ENCODE assay signal across 9 mouse cellular contexts in genomic region chr15:78416937-78417336, GRCm38 (mm10). TPM values are rescaled to one million over a fixed set of nuclear protein-coding genes. Genes with fewer than 3 reads are reported as not detected.
DNase-seq lines count a peak whose midpoint lies in the region; ATAC-seq and TF ChIP-seq lines count a peak whose summit lies in the region.
"Had no signal": no experiment of that assay in that cellular context is flagged by ENCODE, and none has a peak within 500 bp of the region (broad histone marks: within the 10 kb centered on the region; RNA-seq: fewer than 3 reads in every experiment).

No protein-coding gene starts in this region.

- peak overlapping the region; percentile 77; the same call in 1 of the 2 replicates for H3K27ac ChIP-seq in kidney, postnatal 0 days
- peak overlapping the region; percentile 95 for H3K27ac ChIP-seq in lung, embryonic 16.5 days (ENCODE audit: low read length)

- H3K36me3 ChIP-seq in kidney, postnatal 0 days (ENCODE audit: insufficient read depth, low read length) = no peaks in the 10 kb centered on the region
- 0 out of 2 replicates have a peak, but pooled peaks cover 3% of the 10 kb centered on the region for H3K36me3 ChIP-seq in lung, embryonic 16.5 days (ENCODE audit: control insufficient read depth, insufficient read depth, low read length)

- H3K9me3 ChIP-seq in kidney, postnatal 0 days (replicated peaks; ENCODE audit: low read length) = no peaks in the 10 kb centered on the region
- no peaks in the 10 kb centered on the region for H3K9me3 ChIP-seq in lung, embryonic 16.5 days (ENCODE audit: control insufficient read depth, low read length)

- no peak overlapping the region for H3K4me2 ChIP-seq in kidney, postnatal 0 days (ENCODE audit: low read length)
- peak overlapping the region; percentile 32 for H3K4me2 ChIP-seq in lung, embryonic 16.5 days (ENCODE audit: low read depth, low read length)

- no peak overlapping the region for H3K9ac ChIP-seq in kidney, postnatal 0 days (ENCODE audit: low read depth, low read length)
- H3K9ac ChIP-seq in lung, embryonic 16.5 days (ENCODE audit: low read length) = peak overlapping the region; percentile 61

- no peak overlapping the region for H3K4me3 ChIP-seq in kidney, postnatal 0 days (replicated peaks; ENCODE audit: low read depth, low read length)
- H3K4me3 ChIP-seq in lung, embryonic 16.5 days (ENCODE audit: low read length) = no peak overlapping the region

- peak; percentile 69 for DNase-seq in urinary bladder, postnatal 14 days (ENCODE audit: low spot score)
- no peak for DNase-seq in urinary bladder, postnatal 10 days (ENCODE audit: low spot score)
- DNase-seq in kidney, postnatal 0 days (ENCODE audit: low spot score) = peak; percentile 87
- no peak for DNase-seq in spleen, postnatal 4 days (ENCODE audit: low spot score in 2 of 2)
- DNase-seq in heart, postnatal 4 days = no peak
- no peak for DNase-seq in left cerebral cortex, adult 18-20 months (ENCODE audit: low spot score in 2 of 2)
- DNase-seq: thymus, postnatal 36 days had no signal

- H3K27me3 ChIP-seq in kidney, postnatal 0 days (ENCODE audit: insufficient read depth, low read length) = no peaks in the 10 kb centered on the region; the same call in 1 of the 2 replicates
- H3K27me3 ChIP-seq in lung, embryonic 16.5 days (ENCODE audit: control insufficient read depth, insufficient read depth, low read depth, low read length) = no peaks in the 10 kb centered on the region

- ATAC-seq in kidney, postnatal 0 days (replicated peaks; ENCODE audit: low FRiP score, low read depth) = peak; percentile 92
- ATAC-seq in lung, embryonic 16.5 days (ENCODE audit: low read depth) = peak; percentile 79

- TF ChIP-seq CTCF in kidney, postnatal 0 days (IDR thresholded peaks at IDR 0.05; ENCODE audit: low read depth) = no peak

- WGBS in kidney, postnatal 0 days = 14% methylated on average over 4 of the region's 4 CpGs
- 24% methylated on average over 4 of the region's 4 CpGs for WGBS in lung, embryonic 16.5 days

- peaks cover 10% of the 10 kb centered on the region for H3K4me1 ChIP-seq in kidney, postnatal 0 days (replicated peaks; ENCODE audit: insufficient read depth, low read length)
- peaks cover 13% of the 10 kb centered on the region for H3K4me1 ChIP-seq in lung, embryonic 16.5 days (replicated peaks; ENCODE audit: control insufficient read depth, insufficient read depth, low read length)

RNA-seq across cellular contexts. Expression of gene Mpst, which starts 10.7 kb away (rescaled TPM):
- 3.0 and 4.6 TPM in 2 replicates for polyA plus RNA-seq in kidney, postnatal 0 days (2015; fragmentation: Nextera tagmentation; extraction: Ambion mirVana)
- 5.0 and 5.5 TPM in 2 replicates for polyA plus RNA-seq in lung, embryonic 16.5 days (2015; fragmentation: Nextera tagmentation; extraction: Ambion mirVana)
- 10 to 100 TPM; 21.9 to 24.9 TPM for total RNA-seq in heart, postnatal 4 days (2021)
- total RNA-seq in left cerebral cortex, adult 18-20 months (2021) = 10 to 100 TPM; 28.4 to 33.0 TPM

RNA-seq across cellular contexts. Expression of gene Tst, which starts 11.2 kb away (rescaled TPM):
- polyA plus RNA-seq in kidney, postnatal 0 days (2015; fragmentation: Nextera tagmentation; extraction: Ambion mirVana) = 128 and 131 TPM in 2 replicates
- 129 and 160 TPM in 2 replicates for polyA plus RNA-seq in lung, embryonic 16.5 days (2015; fragmentation: Nextera tagmentation; extraction: Ambion mirVana)
- 10 to 100 TPM; 16.9 to 20.1 TPM for total RNA-seq in heart, postnatal 4 days (2021)
- total RNA-seq in left cerebral cortex, adult 18-20 months (2021) = 10 to 100 TPM; 31.6 to 33.8 TPM

RNA-seq across cellular contexts. Expression of gene Kctd17, which starts 11.4 kb away (rescaled TPM):
- 44.8 and 47.8 TPM in 2 replicates for polyA plus RNA-seq in kidney, postnatal 0 days (2015; fragmentation: Nextera tagmentation; extraction: Ambion mirVana)
- polyA plus RNA-seq in lung, embryonic 16.5 days (2015; fragmentation: Nextera tagmentation; extraction: Ambion mirVana) = 32.1 and 37.0 TPM in 2 replicates
- 10 to 100 TPM; 72.0 to 74.8 TPM for total RNA-seq in heart, postnatal 4 days (2021)
- total RNA-seq in left cerebral cortex, adult 18-20 months (2021) = 100 to 1,000 TPM; 313 to 338 TPM

RNA-seq across cellular contexts. Expression of gene Tex33, which starts 21.2 kb away (rescaled TPM):
- polyA plus RNA-seq in kidney, postnatal 0 days (2015; fragmentation: Nextera tagmentation; extraction: Ambion mirVana) = not detected in 2 replicates
- not detected in 2 replicates for polyA plus RNA-seq in lung, embryonic 16.5 days (2015; fragmentation: Nextera tagmentation; extraction: Ambion mirVana)
- not detected for total RNA-seq in heart, postnatal 4 days (2021)
- not detected for total RNA-seq in left cerebral cortex, adult 18-20 months (2021)
- total RNA-seq: megakaryocyte progenitor cell, adult 5-6 weeks had no signal

RNA-seq across cellular contexts. Expression of gene Tmprss6, which starts 51.5 kb away (rescaled TPM):
- polyA plus RNA-seq in kidney, postnatal 0 days (2015; fragmentation: Nextera tagmentation; extraction: Ambion mirVana) = 0.10 and 0.24 TPM in 2 replicates
- polyA plus RNA-seq in lung, embryonic 16.5 days (2015; fragmentation: Nextera tagmentation; extraction: Ambion mirVana) = 0.14 and 0.74 TPM in 2 replicates
- total RNA-seq in heart, postnatal 4 days (2021) = not detected
- 1 to 10 TPM in 1 of 2 experiments, under 1 TPM in 1; 0.23 to 1.4 TPM for total RNA-seq in left cerebral cortex, adult 18-20 months (2021)
- total RNA-seq: megakaryocyte progenitor cell, adult 5-6 weeks had no signal

Comparison
In these comparisons a context has a peak if more than half of its experiments do, and no peak if none do; other contexts are left out.
1. DNase-seq: peak in urinary bladder, postnatal 14 days (single experiment) and kidney, postnatal 0 days (single experiment); none in urinary bladder, postnatal 10 days (single experiment), spleen, postnatal 4 days (0 of 2), heart, postnatal 4 days (single experiment) and left cerebral cortex, adult 18-20 months (0 of 2).
2. RNA of gene Kctd17, which starts 11.4 kb away (total RNA-seq): 313 to 338 TPM in left cerebral cortex, adult 18-20 months; 72.0 to 74.8 TPM in heart, postnatal 4 days; every median in the first group is over 4 times any median in the second.